Mouse (Mus musculus): ENCODE measurements around the gene Dtx3l. TPM values are rescaled to one million over a fixed set of nuclear protein-coding genes. Genes with fewer than 3 reads are reported as not detected.

Dtx3l gene
- polyA plus RNA-seq, 1 experiment: 20.9 TPM

GRCm38 (mm10) chr16:35918721-35919543 lies 20.0 kb downstream of the Dtx3l start:
- TF ChIP-seq POLR2A (IDR thresholded peaks at IDR 0.05; ENCODE audit: control insufficient read depth, extremely low read depth, insufficient read depth, low read length, poor library complexity): no peak
- TF ChIP-seq CTCF (IDR thresholded peaks at IDR 0.05; ENCODE audit: borderline replicate concordance, control insufficient read depth, extremely low read depth, insufficient read depth, low read length, poor library complexity): no peak
- Histone ChIP-seq H3K27ac (ENCODE audit: control insufficient read depth, insufficient read depth, low read length) (peak overlapping the region; percentile 80), H3K4me1 (replicated peaks; ENCODE audit: control insufficient read depth, insufficient read depth, low read length) (no peaks in the 10 kb centered on the region; the same call in 1 of the 2 replicates), H3K27me3 (ENCODE audit: control insufficient read depth, insufficient read depth, low read length) (no peaks in the 10 kb centered on the region), H3K4me3 (ENCODE audit: control insufficient read depth, insufficient read depth, low read length) (peak overlapping the region; percentile 10; the same call in 1 of the 2 replicates), H3K36me3 (ENCODE audit: control insufficient read depth, insufficient read depth, low read length) (no peaks in the 10 kb centered on the region)
- DNase-seq: peak; percentile 31
- 3% methylated on average over 6 of the region's 6 CpGs for WGBS

- Histone ChIP-seq H3K4me1 (replicated peaks; ENCODE audit: control insufficient read depth, insufficient read depth, low read length) (no peaks in the 10 kb centered on the region; the same call in 1 of the 2 replicates), H3K27ac (ENCODE audit: control insufficient read depth, insufficient read depth, low read length) (no peak overlapping the region), H3K4me3 (ENCODE audit: control insufficient read depth, insufficient read depth, low read length) (no peak overlapping the region), H3K27me3 (ENCODE audit: control insufficient read depth, insufficient read depth, low read length) (no peaks in the 10 kb centered on the region), H3K36me3 (ENCODE audit: control insufficient read depth, insufficient read depth, low read length) (no peaks in the 10 kb centered on the region)
- no peak for TF ChIP-seq POLR2A (IDR thresholded peaks at IDR 0.05; ENCODE audit: control insufficient read depth, extremely low read depth, insufficient read depth, low read length, poor library complexity)
- no peak for DNase-seq
- WGBS: 88% methylated on average over 5 of the region's 5 CpGs
Measured at GRCm38 (mm10) chr16:35914301-35914700, 24.6 kb downstream of the Dtx3l start.

GRCm38 (mm10) chr16:35913526-35913925 lies 25.4 kb downstream of the Dtx3l start:
- TF ChIP-seq CTCF (IDR thresholded peaks at IDR 0.05; ENCODE audit: borderline replicate concordance, control insufficient read depth, extremely low read depth, insufficient read depth, low read length, poor library complexity): no peak
- no peak for TF ChIP-seq POLR2A (IDR thresholded peaks at IDR 0.05; ENCODE audit: control insufficient read depth, extremely low read depth, insufficient read depth, low read length, poor library complexity)

GRCm38 (mm10) chr16:35911449-35911848 lies 27.5 kb downstream of the Dtx3l start:
- Histone ChIP-seq H3K27ac (ENCODE audit: control insufficient read depth, insufficient read depth, low read length) (no peak overlapping the region), H3K27me3 (ENCODE audit: control insufficient read depth, insufficient read depth, low read length) (no peaks in the 10 kb centered on the region), H3K4me3 (ENCODE audit: control insufficient read depth, insufficient read depth, low read length) (no peak overlapping the region), H3K36me3 (ENCODE audit: control insufficient read depth, insufficient read depth, low read length) (no peaks in the 10 kb centered on the region), H3K4me1 (replicated peaks; ENCODE audit: control insufficient read depth, insufficient read depth, low read length) (peaks cover 7% of the 10 kb centered on the region)
- no peak for DNase-seq
- WGBS: 88% methylated on average over 3 of the region's 3 CpGs
- TF ChIP-seq CTCF (IDR thresholded peaks at IDR 0.05; ENCODE audit: borderline replicate concordance, control insufficient read depth, extremely low read depth, insufficient read depth, low read length, poor library complexity): no peak
- TF ChIP-seq POLR2A (IDR thresholded peaks at IDR 0.05; ENCODE audit: control insufficient read depth, extremely low read depth, insufficient read depth, low read length, poor library complexity): no peak

More at GRCm38 (mm10) chr16:35913526-35913925, 25.4 kb downstream of the Dtx3l start:
- Histone ChIP-seq H3K27me3 (ENCODE audit: control insufficient read depth, insufficient read depth, low read length) (no peaks in the 10 kb centered on the region), H3K36me3 (ENCODE audit: control insufficient read depth, insufficient read depth, low read length) (no peaks in the 10 kb centered on the region), H3K4me1 (replicated peaks; ENCODE audit: control insufficient read depth, insufficient read depth, low read length) (no peaks in the 10 kb centered on the region; the same call in 1 of the 2 replicates), H3K27ac (ENCODE audit: control insufficient read depth, insufficient read depth, low read length) (no peak overlapping the region), H3K4me3 (ENCODE audit: control insufficient read depth, insufficient read depth, low read length) (no peak overlapping the region)
- WGBS: 86% methylated on average over 1 of the region's 1 CpGs
- peak; percentile 37 for DNase-seq

GRCm38 (mm10) chr16:35907432-35908201 lies 31.3 kb downstream of the Dtx3l start:
- Histone ChIP-seq H3K4me1 (replicated peaks; ENCODE audit: control insufficient read depth, insufficient read depth, low read length) (peaks cover 21% of the 10 kb centered on the region), H3K27me3 (ENCODE audit: control insufficient read depth, insufficient read depth, low read length) (no peaks in the 10 kb centered on the region), H3K4me3 (ENCODE audit: control insufficient read depth, insufficient read depth, low read length) (no peak overlapping the region), H3K27ac (ENCODE audit: control insufficient read depth, insufficient read depth, low read length) (peak overlapping the region; percentile 49; the same call in 1 of the 2 replicates), H3K36me3 (ENCODE audit: control insufficient read depth, insufficient read depth, low read length) (no peaks in the 10 kb centered on the region)
- no peak for DNase-seq
- WGBS: 56% methylated on average over 4 of the region's 4 CpGs
- TF ChIP-seq POLR2A (IDR thresholded peaks at IDR 0.05; ENCODE audit: control insufficient read depth, extremely low read depth, insufficient read depth, low read length, poor library complexity): no peak

GRCm38 (mm10) chr16:35906887-35907286 lies 32.1 kb downstream of the Dtx3l start:
- Histone ChIP-seq H3K4me1 (replicated peaks; ENCODE audit: control insufficient read depth, insufficient read depth, low read length) (peaks cover 21% of the 10 kb centered on the region), H3K36me3 (ENCODE audit: control insufficient read depth, insufficient read depth, low read length) (no peaks in the 10 kb centered on the region), H3K27me3 (ENCODE audit: control insufficient read depth, insufficient read depth, low read length) (no peaks in the 10 kb centered on the region), H3K27ac (ENCODE audit: control insufficient read depth, insufficient read depth, low read length) (no peak overlapping the region), H3K4me3 (ENCODE audit: control insufficient read depth, insufficient read depth, low read length) (no peak overlapping the region)
- 94% methylated on average over 7 of the region's 7 CpGs for WGBS
- no peak for DNase-seq
- TF ChIP-seq CTCF (IDR thresholded peaks at IDR 0.05; ENCODE audit: borderline replicate concordance, control insufficient read depth, extremely low read depth, insufficient read depth, low read length, poor library complexity) (no peak), POLR2A (IDR thresholded peaks at IDR 0.05; ENCODE audit: control insufficient read depth, extremely low read depth, insufficient read depth, low read length, poor library complexity) (no peak)
